Mouse (Mus musculus): ENCODE data around the gene Gm49333.

DNA sequence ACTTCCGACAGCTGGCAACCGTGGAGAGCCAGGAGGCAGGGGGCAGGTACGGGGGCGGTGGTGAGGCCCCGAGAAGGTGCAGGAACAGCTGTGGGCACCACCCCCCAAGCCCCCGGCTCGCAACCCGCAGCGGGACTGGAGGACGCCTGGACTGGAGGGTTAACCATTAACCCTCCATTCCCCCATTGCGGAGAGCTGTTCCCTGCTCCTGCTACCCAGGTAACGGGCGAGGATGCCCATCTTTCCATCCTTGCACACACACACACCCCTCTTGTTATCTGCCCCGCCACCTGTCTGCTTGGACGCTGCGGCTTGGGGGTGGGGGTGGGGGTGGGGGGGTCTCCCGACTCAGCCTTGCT is 20.8 kb upstream of the Gm49333 start:
- no peak for TF ChIP-seq POLR2A (IDR thresholded peaks at IDR 0.05; ENCODE audit: low read depth, low read length)
- TF ChIP-seq CTCF (conservative IDR thresholded peaks at IDR 0.05; ENCODE audit: insufficient read depth, insufficient read length, low read depth, low read length): no peak

All from kidney, adult 2 months (tissue).